Mouse (Mus musculus) cerebellum, adult 2 months (tissue): ENCODE measurements around the gene Fkbp4. TPM values are rescaled to one million over a fixed set of nuclear protein-coding genes. Genes with fewer than 3 reads are reported as not detected.

ENCODE experiments used
- DNase-seq, 2 experiments: peaks; one replicate each; pipeline ENCODE4 v3.0.0; 2021
- H3K27ac ChIP-seq: fragments of 200-500 bp; 2 replicates; pipeline ENCODE4 v1.5.1; 2012; ENCODE audit warnings: low read length, control low read depth, inconsistent platforms; ENCODE audit not compliant: insufficient read depth
- H3K27me3 ChIP-seq: fragments of 200-500 bp; 2 replicates; pipeline ENCODE4 v1.6.1; 2012; ENCODE audit warnings: inconsistent platforms, mild to moderate bottlenecking, low read length, moderate library complexity; ENCODE audit not compliant: control insufficient read depth, insufficient read depth
- H3K4me1 ChIP-seq: fragments of 200-500 bp; 2 replicates; pipeline ENCODE4 v1.6.1; 2011; ENCODE audit warnings: low read length; ENCODE audit not compliant: control insufficient read depth, insufficient read depth
- H3K4me3 ChIP-seq: fragments of 200-500 bp; replicated peaks from 2 replicates; pipeline ENCODE3; 2011; ENCODE audit warnings: mild to moderate bottlenecking, low read depth, low read length, control low read depth; ENCODE audit not compliant: insufficient read depth
- CTCF ChIP-seq: fragments of 200-500 bp; IDR thresholded peaks from 2 replicates; pipeline ENCODE4 v1.5.1; 2011; ENCODE audit warnings: low read depth, mild to moderate bottlenecking, control low read depth, low read length, moderate library complexity, borderline replicate concordance; ENCODE audit not compliant: insufficient read depth
- POLR2A ChIP-seq: fragments of 200-500 bp; IDR thresholded peaks from 2 replicates; pipeline ENCODE4 v1.6.1; 2011; ENCODE audit warnings: low read length, control low read depth, borderline replicate concordance; ENCODE audit not compliant: insufficient read depth
- WGBS: fragments of 180-500 bp; shearing (Covaris S2); methylation state at CpG from one replicate; pipeline ENCODE4 v1.1.7; 2018; 5-methylcytosine and 5-hydroxymethylcytosine counted together
- polyA plus RNA-seq: library from polyadenylated mRNA; depleted of rRNA; stranded (reverse); fragments of >200 nt; gene quantifications from 2 replicates; pipeline ENCODE4 v1.2.3, GENCODE M21; 2012

The Fkbp4 gene
- polyA plus RNA-seq, 1 experiment = 249 TPM

DNA sequence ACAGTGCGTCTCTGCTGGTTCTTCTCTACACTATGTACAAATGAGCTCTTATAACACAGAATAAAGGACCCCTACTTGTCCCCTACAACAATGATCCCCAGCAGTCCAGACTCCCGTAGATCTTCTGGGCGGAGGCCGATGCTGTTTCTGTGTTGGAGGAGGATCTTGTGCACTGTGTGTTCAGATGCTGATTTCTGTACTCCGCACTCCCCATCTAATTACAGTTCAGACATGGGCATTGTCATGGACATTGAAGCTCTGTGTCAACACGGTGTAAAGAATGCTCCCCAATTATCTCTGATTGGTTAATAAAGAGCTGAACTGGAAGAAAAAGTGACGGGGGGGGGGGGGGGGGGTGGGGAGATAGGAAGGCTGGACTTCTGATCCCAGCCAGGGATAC lies 27.6 kb upstream of the Fkbp4 start:
- no peak for DNase-seq
- H3K4me1 ChIP-seq = no peaks in the 10 kb centered on the region
- no peaks in the 10 kb centered on the region for H3K27me3 ChIP-seq
- TF ChIP-seq CTCF (no peak), POLR2A (no peak)
- H3K27ac ChIP-seq = no peak overlapping the region
- H3K4me3 ChIP-seq = no peak overlapping the region
- 36% methylated on average over 7 of the region's 7 CpGs for WGBS

DNA sequence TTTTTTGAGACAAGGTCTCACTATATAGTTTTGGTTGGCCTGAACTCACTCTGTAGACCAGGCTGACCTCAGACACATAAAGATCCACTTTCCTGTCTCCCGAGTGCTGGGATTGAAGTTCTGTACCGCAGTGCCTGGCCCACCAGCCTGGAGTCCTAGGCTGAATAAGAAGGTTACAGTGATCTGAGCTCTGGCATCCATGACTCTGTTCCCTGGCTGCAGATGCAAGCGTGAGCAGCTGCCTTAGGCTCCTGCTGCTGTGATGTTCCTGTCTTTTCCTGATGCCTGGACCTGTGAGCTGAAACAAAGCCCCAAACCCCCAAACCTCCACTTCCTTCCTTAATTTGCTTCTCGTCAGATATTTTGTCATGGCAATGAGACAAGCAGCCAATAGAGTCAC lies 26.5 kb upstream of the Fkbp4 start:
- Histone ChIP-seq H3K4me1 (no peaks in the 10 kb centered on the region), H3K27me3 (no peaks in the 10 kb centered on the region), H3K27ac (no peak overlapping the region), H3K4me3 (no peak overlapping the region)
- 85% methylated on average over 4 of the region's 4 CpGs for WGBS
- TF ChIP-seq CTCF = no peak
- no peak for TF ChIP-seq POLR2A
- DNase-seq = no peak

DNA sequence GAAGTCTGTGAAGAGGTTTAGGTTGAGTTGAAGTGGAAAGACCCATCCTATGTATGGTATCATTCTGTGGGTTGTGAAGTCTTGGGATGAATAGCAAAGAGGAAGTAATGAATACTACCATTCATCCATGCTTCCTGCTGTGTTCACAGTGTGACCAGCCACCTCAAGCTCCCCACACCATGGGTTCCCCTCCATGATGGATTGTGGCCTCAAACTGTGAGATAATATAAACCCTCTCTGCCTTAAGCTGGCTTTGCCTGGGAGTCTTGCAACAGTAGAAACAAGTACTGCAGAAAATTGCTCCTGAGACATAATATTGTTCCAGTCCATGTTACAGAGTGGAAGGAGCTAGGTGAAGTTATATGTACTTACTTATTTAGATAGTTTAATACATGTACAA lies 23.1 kb upstream of the Fkbp4 start:
- DNase-seq = no peak
- Histone ChIP-seq H3K27ac (no peak overlapping the region), H3K4me3 (no peak overlapping the region), H3K4me1 (no peaks in the 10 kb centered on the region), H3K27me3 (no peaks in the 10 kb centered on the region)
- TF ChIP-seq POLR2A (no peak), CTCF (no peak)

DNA sequence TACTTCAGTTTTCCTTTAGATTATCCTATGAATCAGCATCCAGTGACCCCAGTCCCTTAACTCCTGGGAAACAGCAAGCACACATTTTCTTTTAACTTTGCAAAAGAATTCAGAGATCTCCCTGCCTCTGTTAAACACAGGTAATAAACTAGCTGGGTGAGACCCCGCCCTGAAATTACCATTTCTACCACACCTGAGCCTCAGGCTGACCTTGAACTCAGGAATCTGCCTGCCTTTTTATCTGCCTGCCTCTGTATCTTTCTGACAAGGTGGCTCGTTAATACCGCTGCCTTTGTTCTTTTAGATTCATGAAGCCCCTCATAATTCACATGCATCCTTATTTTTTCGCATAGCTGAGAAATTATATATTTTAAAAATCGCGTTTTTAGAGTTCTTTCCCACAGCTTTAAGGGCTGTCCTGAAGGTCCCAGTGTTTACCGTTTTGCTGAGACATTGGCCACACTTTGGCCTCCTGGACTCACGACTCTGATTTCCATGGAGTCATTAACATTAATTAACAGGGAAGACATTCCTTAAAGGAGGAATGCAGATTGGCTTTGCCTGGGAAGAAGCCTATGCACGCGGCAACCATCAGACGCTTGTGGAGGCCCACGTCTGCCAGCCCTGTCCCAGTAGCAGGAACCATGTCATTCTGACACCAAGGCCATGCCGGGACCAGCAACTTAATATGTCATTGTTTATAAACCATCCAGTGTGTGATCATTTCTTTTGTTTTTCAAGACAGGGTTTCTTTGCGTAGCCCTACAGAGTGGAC lies 22.4 kb upstream of the Fkbp4 start:
- H3K27ac ChIP-seq = no peak overlapping the region
- WGBS = 83% methylated on average over 14 of the region's 14 CpGs
- no peak for TF ChIP-seq CTCF
- no peaks in the 10 kb centered on the region for H3K4me1 ChIP-seq
- no peaks in the 10 kb centered on the region for H3K27me3 ChIP-seq
- H3K4me3 ChIP-seq = no peak overlapping the region
- DNase-seq = no peak

DNA sequence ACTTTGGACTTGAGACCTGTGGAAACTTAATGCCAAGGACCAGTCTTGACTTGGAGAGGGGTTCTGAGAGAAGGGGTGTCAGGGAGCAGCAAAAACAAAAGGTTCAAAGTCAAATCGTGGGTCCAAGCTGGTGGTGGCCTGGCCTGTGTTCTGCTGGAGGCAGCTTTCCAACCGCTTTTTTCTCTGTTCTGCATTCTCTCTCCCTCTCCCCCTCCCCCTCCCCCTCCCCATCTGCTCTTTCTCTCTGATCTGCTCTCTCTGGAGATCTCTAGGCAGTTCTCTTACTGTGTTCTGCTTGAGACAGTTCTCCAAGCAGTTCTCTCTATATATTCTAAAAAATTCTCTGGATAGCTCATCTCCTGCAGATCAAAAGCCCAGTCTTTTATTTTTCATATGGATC lies 21.8 kb upstream of the Fkbp4 start:
- Histone ChIP-seq H3K4me3 (no peak overlapping the region), H3K27ac (no peak overlapping the region), H3K4me1 (no peaks in the 10 kb centered on the region), H3K27me3 (no peaks in the 10 kb centered on the region)
- TF ChIP-seq POLR2A (no peak), CTCF (no peak)
- DNase-seq = no peak
- WGBS = 12% methylated on average over 2 of the region's 2 CpGs

DNA sequence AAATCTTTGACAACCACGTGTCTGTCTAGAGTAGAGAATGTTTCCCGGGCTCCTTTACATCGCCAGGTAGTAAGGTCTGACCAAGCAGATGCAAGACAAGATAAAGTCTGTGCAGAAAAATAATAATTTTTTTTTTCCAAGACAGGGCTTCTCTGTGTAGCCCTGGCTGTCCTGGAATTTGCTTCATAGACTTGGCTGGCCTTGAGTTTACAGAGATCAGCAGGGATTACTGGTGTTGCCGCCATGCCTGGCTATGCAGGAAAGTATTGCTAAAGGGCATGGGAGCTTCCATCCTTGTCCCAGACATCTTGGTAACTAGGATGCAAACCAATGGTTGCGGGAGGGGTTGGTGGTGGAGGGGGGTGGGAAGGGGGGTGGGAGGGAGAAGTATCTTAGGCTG lies 18.7 kb upstream of the Fkbp4 start:
- no peak overlapping the region for H3K27ac ChIP-seq
- DNase-seq = no peak
- no peak for TF ChIP-seq POLR2A
- TF ChIP-seq CTCF = no peak
- 82% methylated on average over 5 of the region's 5 CpGs for WGBS
- H3K27me3 ChIP-seq = no peaks in the 10 kb centered on the region
- H3K4me3 ChIP-seq = no peak overlapping the region
- no peaks in the 10 kb centered on the region for H3K4me1 ChIP-seq

DNA sequence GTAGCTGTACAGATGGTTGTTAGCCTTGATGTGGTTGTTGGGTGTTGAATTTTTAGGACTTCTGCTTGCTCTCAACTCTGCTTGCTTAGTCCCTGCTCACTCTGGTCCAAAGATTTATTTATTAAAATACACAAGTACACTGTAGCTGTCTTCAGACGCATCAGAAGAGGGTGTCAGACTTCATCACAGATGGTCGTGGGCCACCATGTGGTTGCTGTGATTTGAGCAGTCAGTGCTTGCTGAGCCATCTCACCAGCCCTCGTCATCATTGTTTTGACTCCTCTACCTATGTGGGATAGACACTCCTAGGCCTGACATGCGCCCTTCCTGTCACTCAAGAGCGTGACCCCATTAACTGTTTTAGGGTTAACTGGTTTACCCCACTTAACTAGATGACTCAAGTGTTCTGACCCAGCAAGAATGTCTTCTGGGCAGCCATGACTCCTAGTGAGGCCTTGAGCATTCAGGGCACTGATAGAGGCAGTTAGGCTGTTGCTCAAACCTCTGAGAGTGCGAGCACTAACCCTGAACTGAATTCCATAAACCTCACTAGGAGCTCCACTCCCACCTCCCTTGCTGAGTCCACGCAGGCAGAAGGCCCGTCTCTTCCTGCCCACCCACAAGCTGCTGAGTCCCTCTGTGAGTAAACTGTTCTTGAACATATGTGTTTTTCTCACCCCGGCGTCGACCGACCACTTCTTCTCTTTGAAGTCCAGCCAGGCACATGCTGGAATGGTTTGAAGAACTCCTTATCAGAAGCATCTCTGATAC lies 17.5 kb upstream of the Fkbp4 start:
- Histone ChIP-seq H3K27me3 (no peaks in the 10 kb centered on the region), H3K4me3 (no peak overlapping the region), H3K4me1 (no peaks in the 10 kb centered on the region), H3K27ac (no peak overlapping the region)
- TF ChIP-seq POLR2A (no peak), CTCF (no peak)
- DNase-seq = no peak
- WGBS = 65% methylated on average over 12 of the region's 12 CpGs

DNA sequence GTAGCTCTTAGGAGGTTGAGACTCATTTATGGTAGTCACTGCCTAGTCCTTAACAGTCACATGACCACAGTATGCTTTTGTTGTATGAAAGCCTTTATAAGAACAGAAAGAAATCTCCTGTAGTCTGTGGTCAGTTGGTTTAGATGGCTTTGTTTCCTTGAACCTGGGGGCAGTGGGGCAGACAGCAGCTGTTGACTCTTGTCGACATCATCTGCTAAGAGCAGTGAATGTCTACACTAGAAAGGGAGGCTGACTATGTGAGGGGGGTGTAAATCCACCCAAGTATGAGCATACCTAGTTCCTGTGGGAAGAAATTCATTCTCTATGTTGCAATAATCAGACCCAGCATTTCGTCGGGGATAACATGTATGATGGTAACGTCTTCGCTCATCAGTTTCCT lies 8.6 kb upstream of the Fkbp4 start:
- TF ChIP-seq POLR2A (no peak), CTCF (no peak)
- H3K27ac ChIP-seq = no peak overlapping the region
- H3K4me3 ChIP-seq = no peak overlapping the region
- no peaks in the 10 kb centered on the region for H3K4me1 ChIP-seq
- no peaks in the 10 kb centered on the region for H3K27me3 ChIP-seq
- no peak for DNase-seq
- 93% methylated on average over 5 of the region's 5 CpGs for WGBS
